Mouse (Mus musculus): ENCODE results near the gene Mtcl1.

Gene Mtcl1

DNA sequence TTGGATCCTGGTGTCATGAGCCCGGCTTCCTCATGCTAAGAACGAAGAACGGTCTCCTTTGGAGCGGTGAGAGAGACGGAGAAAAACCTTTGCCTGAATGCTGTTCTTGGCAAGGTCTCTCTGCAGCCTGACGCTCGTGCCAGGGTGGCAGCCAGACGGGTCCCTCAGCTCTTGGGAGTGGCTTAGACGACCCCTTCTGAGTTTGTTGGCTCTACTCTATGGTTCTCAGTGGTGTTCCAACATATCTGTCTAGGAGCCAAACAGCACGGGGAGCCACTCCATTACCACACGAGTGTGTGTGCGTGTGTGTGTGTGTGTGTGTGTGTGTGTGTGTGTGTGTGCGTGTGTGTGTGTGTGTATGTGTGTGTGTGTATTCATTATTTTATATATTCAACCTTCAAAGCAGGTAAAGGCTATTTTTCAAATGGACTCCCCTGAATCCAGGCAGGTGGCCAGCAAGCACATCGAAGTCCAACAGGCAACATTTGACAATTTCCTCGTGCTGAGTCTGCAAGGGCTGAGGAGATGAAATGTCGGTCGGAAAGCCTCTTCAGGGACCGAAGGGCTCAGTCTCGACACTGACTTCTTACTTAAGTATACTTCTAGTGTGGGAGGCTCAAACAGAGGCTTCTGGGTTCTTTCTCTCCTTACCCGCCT lies 128.7 kb downstream of the Mtcl1 start:
- DNase-seq, result no peak

DNA sequence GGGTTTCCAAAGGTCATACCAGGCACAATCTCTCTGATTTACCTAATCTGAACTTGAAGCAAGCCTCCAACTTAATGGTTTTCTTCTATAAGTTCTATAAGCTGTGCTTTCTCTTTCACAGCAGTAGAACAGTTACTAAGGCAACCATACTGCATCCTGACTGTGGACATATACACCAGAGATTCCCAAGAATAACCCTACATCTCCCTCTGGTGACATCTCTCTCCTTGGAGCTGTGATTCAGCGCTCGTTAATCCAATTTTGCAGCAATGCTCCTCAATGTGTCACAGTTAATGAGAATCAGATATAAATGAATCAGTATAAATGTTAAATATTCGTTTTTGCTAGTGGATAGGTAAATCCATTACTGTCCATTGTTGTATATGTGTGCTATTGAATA lies 131.5 kb downstream of the Mtcl1 start:
- no peak for DNase-seq

DNA sequence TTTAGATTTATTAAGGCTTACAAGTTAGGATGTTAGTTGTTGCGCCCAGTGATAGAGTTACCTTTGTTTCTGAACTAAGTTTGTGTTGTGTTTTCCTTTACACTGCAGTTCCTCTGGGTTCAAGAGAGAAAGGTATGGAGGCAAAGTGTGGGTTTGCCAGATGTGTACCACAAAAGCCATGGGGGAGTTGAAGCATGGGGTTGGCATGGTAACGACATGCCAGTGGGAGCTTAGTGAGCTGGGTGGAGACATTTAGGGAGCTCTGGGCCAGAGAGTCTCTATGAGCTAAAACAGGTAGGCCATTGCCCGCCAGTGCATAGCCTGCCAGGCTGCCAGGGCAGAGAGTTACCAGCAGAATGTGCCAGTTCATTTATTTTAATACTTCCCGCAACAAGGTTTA lies 132.0 kb downstream of the Mtcl1 start:
- DNase-seq, result no peak

DNA sequence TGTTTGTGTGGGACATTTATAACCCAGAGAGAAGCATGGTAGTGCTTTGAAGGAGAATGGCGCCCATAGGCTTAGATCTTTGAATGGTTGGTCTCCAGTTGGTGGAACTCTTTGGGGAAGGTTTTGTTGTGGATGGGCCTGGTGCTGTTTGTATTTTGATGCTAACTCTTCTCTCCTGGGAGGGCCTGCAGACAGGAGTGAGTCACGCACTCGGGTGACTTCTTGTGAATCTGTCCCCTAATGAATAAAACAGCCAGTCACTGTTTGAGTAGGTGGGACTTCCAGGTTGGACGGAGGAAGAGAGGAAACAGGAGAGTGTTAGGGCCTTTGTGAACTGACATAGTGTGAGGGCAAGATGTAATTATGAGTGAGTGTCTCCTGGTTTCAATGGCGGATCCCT lies 132.4 kb downstream of the Mtcl1 start:
- no peak for DNase-seq

DNA sequence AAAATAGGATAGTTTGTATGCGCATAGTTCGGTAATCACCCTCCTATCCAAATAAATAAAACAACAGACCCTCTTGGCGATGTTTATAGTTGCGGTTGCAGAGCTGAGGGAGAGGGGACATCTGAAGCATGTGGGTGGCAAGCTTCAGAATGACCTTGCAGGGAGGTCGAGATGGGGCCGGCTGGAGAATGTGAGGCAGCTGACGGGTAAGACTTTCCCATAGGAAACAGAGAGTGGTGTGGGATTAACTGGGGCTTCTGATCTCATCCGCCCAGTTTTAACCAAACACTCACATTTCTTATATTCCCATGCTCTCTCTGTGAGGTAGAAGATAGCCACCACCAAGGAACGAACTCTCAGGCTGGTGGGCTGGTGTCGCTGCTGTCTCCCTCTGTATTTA lies 134.1 kb downstream of the Mtcl1 start:
- DNase-seq, result no peak

DNA sequence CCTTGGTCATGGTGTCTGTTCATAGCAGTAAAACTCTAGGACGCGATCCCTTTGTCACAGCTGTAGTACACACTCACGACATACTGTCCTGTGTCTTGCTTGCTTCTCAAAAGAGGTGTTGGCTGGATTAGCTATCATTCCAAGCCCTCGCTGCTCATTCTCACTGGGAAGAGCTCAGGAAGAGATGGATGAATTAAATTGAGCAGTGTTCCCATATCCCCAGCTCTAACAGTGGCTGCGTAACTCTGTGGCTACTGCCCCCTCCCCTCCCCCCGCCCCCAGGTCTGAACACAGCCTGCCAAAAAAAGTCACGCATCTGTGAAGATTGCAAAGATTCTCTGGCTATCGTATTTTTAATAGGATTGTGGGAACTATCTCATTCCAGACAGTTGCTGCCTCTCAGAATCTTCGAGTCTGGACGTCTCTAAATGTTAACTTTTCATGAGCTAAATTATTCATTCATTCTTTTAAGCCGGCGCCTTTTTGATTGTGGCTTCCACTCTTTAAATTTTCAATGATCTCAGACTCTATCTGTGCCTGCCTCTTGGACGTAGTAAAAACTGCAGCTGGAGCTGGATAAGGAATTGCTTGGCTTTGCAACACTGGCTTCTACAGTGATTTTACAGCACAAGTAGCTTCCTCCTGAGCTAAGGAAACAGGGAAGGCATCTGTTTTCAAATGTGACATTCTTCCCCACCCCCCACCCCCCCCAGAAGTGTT lies 134.8 kb downstream of the Mtcl1 start:
- DNase-seq, result no peak

DNA sequence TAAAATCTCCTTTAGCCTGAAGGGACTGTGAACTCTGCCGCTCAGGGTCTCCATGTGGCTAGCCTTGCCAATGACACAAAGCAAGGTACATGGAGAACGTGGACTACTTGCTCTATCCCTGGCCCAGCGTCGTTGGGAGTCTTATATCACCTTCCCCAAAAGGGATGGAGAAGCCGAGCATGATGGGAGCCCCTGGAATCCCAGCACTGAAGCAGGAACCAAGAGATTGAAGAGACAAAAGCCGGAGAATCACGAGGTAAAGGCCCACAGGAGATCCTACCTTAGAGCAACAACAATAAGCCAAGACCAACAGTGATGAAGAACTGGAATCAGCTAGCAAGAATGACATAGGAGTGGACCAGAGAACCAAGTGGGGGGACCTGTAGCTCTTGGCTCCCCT lies 147.6 kb downstream of the Mtcl1 start:
- DNase-seq, result no peak

DNA sequence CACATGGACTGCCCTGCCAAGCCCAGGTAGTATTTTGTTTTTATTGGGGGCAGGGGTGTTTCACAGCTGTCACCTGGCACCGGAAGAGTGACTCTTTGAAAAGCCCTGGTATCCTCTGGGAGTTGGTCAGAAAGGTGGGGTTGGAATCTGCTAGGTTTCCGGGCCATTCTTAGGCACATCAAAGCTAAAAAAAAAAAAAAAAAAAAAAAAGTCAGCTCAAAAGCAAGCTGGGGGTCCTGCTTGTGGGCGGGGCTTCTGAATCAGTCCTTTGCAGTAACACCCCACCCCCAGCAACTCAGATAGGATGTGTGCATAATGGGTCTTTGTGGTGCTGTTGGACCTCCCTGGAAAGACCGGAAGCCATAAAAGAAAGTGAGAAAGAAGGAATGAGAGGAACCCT lies 148.3 kb downstream of the Mtcl1 start:
- no peak for DNase-seq

DNA sequence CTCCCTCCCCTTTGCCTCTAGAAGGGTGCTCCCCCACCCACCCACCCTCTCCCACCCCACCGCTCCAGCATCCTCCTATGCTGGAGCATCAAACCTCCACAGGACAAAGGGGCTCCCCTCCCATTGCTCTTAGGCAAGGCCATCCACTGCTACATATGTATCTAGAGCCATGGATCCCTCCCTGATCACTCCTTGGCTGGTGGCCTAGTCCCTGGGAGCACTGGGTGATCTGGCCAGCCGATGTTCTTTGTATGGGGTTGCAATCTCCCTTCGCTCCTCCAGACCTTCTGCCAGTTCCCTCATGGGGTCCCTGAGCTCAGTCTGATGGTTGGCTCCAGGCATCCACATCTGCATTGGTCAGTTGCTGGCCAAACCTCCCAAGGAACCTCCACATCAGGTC lies 151.8 kb downstream of the Mtcl1 start:
- no peak for DNase-seq

DNA sequence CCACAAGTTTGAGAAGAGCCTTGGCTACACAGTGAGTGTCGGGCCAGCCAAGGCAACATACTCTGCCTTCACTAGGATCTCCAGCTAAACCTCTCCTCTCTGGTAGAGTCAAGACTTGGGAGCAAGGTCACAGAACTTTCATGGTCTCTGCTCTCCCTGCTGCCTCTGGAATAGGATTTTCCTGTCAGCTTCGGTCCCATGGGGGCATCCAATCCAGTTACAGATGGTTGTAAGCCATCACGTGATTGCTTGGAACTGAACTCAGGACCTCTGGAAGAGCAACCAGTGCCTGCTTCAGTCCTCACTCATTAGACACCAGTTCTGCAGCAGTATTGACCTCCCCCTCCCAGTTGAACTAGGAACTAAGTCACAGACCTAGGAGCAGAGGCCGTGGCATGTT lies 156.0 kb downstream of the Mtcl1 start:
- DNase-seq, result no peak

DNA sequence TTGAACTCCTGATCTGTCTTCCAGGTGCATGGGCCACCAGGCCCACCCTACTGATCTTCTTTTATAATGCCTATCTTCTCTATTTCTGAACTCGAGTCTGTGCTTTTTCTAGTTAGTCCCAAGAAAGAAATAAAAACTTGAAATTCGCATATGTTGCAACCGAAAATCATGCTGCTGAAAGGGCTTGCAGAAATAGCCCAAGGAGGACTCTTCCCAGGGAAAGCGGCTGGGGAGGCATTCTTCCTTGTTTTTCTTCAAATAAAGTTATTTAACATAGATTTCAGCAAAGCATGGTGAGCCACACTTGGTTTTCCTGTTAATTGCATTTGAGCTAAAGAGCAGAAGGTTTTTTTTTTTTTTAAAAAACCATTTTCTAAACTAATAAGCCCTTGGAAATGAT lies 159.7 kb downstream of the Mtcl1 start:
- DNase-seq, result no peak
